Mouse (Mus musculus): ENCODE measurements at regions not wholly inside any gene's neighbourhood (a gene's known extent, or its start where the extent isn't known, plus 50 kb on each side); places are given as distances from the start of the nearest gene placed in this dataset.
A peak's percentile ranks its signal among the peaks of the same experiment; 100 is the strongest.

- intact Hi-C loops (cut with DNase I) = no loop called here
- DNase-seq (ENCODE audit: extremely low spot score in 1 of 2, low spot score in 2 of 2) = no peak
- H3K27ac ChIP-seq = peak overlapping the region; percentile 55; the same call in 1 of the 2 replicates
- H3K4me3 ChIP-seq = no peak overlapping the region
- no peak for TF ChIP-seq CTCF (IDR thresholded peaks at IDR 0.05)
These were observed 448.7 kb downstream of the Tns3 start for GRCm38 (mm10) chr11:8215634-8216033.

GRCm38 (mm10) chr11:8214305-8214903 lies 449.9 kb downstream of the Tns3 start:
- intact Hi-C loops (cut with DNase I) = no loop called here
- no peak for TF ChIP-seq CTCF (IDR thresholded peaks at IDR 0.05)
- Histone ChIP-seq H3K27ac (no peak overlapping the region), H3K4me3 (no peak overlapping the region)
- no peak for DNase-seq (ENCODE audit: extremely low spot score in 1 of 2, low spot score in 2 of 2)

DNA sequence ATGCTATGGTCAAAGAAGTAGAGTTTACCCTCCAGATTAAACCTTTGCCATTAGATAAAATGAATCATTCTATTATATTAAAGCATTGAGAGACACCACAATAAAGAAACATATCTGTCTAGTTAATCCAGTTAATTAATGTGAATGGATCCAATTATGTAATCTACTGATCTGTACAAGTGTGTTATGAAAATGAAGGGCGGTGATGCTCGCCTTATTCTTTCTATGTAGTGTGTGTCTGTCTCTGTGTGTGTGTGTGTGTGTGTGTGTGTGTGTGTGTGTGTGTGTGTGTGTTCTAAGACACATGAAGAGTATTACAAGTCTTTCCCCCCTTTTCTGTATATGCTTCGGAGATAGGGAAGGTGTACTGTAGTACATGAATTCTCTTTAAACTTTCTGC lies 451.2 kb downstream of the Tns3 start:
- Histone ChIP-seq H3K27ac (no peak overlapping the region), H3K4me3 (no peak overlapping the region)
- no peak for DNase-seq (ENCODE audit: extremely low spot score in 1 of 2, low spot score in 2 of 2)
- intact Hi-C loops (cut with DNase I) = no loop called here
- no peak for TF ChIP-seq CTCF (IDR thresholded peaks at IDR 0.05)

GRCm38 (mm10) chr11:8212714-8213113 lies 451.6 kb downstream of the Tns3 start:
- TF ChIP-seq CTCF (IDR thresholded peaks at IDR 0.05) = no peak
- no peak for DNase-seq (ENCODE audit: extremely low spot score in 1 of 2, low spot score in 2 of 2)
- no peak overlapping the region for H3K4me3 ChIP-seq
- intact Hi-C loops (cut with DNase I) = no loop called here
- no peak overlapping the region for H3K27ac ChIP-seq

DNA sequence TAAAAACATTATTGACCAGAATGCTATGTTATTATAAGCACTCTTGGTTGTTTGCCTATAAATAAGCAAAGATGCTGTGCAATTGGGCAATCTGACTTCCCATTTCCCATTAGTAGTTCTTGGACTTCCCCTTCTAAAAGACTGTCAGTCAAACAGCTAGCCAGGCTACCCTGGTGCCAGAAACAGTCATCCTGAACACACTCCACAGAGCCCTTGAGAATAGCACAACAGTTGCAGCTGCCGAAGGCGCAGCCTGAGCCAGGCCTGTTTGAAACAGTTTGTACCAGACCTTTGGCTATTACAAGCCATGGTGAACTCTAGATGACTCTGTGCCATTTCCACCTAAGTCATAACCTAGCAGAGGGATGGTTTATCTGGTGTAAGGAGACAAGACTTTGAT lies 455.3 kb downstream of the Tns3 start:
- DNase-seq (ENCODE audit: extremely low spot score in 1 of 2, low spot score in 2 of 2) = no peak
- no peak overlapping the region for H3K4me3 ChIP-seq
- H3K27ac ChIP-seq = no peak overlapping the region
- no peak for TF ChIP-seq CTCF (IDR thresholded peaks at IDR 0.05)
- intact Hi-C loops (cut with DNase I) = no loop called here

- TF ChIP-seq CTCF (IDR thresholded peaks at IDR 0.05) = no peak
- intact Hi-C loops (cut with DNase I) = no loop called here
- H3K27ac ChIP-seq = peak overlapping the region; percentile 38; the same call in 1 of the 2 replicates
- no peak overlapping the region for H3K4me3 ChIP-seq
- no peak for DNase-seq (ENCODE audit: extremely low spot score in 1 of 2, low spot score in 2 of 2)
These were observed 465.0 kb downstream of the Tns3 start for GRCm38 (mm10) chr11:8199293-8199692.

All from left cerebral cortex, adult 2 months (tissue).